Mouse (Mus musculus) urinary bladder, postnatal 4 days (tissue): ENCODE measurements around the gene Tepsin.
A peak's percentile ranks its signal among the peaks of the same experiment; 100 is the strongest.

Source experiments
- DNase-seq, 2 experiments: peaks; one replicate each; pipeline ENCODE4 v3.0.0; 2021 to 2022; ENCODE audit warnings: low spot score in 2 of 2

Gene Tepsin

DNA sequence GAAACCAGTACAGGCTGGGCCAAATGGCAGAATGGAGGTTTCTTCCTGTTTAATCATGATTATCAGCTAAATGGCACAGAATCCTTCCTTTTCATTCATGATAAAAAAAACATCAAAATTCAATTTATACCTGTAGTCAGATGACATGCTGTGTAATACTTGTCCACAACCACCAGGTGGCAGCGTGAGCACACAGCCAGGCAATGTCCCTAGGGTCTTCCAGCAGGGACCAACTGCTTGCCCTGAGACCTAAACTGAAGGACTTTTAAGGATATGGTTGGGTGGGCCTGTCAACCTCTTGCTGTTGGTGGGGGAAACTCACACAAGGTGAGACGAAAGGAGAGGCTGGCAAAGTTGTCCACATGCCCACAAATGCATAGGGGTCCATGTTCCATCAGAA lies 12.5 kb upstream of the Tepsin start:
- DNase-seq: no peak

DNA sequence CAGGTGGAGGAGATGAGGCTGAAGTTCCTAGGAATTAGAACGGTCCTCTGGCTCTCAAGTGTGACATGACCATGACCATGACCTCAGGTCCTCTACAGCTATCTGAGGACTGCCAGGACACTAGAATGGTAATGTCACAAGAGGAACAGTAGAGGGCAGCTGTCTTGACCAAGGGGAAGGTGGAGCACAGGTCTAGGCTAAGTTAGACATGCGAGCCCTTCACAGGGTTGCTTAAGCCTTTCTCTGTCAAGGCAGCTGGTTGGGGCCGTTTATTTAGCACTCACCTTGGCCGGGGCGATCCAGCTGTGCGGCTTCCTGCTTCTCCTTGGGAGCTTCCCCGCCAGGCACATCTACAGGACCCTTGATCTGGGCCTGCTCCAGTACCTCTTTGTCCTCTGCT lies 12.0 kb upstream of the Tepsin start:
- DNase-seq: no peak

DNA sequence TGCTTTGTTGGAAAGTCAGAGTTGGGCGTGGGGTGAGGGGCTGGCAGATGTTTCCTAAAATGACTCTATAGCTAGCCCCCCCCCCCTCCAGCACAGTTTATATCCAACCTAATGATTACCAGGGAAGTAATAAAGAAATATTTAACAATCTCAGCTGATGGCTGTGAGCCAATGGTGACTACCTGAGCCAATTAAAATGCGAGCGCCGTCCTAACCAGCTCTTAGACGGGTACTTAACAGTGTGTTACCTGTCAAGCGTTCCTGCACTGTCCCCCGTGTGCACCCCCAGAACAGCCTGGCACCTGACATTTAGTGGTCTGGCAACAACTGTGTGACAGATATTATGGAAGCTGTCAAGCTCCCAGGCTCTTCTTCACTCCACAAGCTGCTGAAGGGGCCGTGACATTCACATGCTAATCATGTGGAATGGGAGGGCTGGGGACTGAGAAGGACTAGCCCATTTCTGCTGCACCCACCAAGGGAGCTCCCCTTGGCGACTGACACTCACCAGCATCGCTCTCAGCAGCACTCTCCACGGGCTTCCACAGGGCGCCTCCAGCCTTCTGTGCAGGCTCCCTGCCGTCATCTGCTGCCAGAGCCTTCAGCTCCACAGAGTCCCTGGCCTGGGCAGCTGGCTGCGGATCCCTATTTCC lies 11.2 kb upstream of the Tepsin start:
- DNase-seq: no peak

DNA sequence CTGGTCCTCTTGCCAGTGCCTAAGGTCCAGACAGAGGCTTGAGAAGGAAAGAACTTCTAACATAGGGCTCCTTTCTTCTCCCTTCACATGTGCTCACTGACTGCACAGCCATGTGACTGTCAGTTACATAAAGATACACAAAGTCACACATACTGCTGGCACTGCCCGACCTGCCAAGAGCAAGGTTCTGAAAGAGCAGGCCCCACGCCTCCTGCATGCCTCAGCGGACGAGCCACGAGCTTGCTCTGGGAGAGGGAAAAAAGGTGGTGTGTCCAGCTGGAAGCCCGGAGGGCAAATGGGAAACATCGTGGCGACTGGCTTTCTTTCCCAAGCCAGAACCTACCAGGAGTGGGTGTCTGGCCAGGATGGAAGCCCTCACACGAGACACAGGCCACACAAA lies 9.3 kb upstream of the Tepsin start:
- no peak for DNase-seq

DNA sequence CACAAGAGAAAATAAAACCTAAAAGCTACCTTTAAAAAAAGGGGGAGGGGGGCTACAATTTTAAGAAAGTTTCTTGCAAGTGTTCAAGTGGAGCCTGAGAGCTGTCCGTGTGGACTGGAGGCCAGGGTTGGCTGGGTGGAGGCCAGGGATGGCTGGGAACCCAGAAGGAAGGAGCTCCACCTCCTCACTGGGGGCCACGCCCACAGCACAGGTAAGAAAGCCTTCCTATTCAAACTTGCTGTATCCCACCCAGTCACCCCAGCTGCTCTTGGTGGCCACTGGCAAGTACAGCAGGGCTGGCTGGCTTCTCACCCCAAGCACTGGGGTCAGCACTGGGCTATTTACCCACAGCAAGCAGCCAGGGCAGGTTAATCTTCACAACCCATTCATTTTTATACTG lies 8.5 kb upstream of the Tepsin start:
- no peak for DNase-seq

DNA sequence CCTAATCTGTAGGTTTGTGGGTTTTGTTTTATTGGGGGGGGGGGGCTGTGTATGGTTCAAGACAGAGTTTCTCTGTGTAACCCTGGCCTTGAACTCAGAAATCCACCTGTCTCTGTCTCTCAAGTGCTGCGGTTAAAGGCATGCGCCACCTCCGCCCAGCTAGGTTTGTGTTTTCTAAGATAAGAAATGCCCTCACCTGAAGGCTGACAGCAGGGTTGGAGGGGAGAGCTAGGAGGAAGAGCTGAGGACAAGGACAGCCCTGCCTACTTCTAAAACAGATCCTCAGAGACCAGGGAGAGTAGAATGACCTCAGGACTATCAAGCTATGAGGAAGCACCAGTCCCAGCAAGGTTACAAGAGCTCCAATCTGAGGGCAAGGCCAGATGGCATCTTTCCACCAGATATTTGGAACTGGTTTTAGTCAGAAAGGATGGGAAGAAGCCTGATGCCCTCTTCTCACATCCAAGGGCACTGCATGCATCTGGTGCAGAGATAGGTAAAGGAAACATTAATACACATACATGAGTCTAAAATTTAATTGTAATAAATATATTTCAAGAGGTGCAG lies 5.0 kb upstream of the Tepsin start:
- no peak for DNase-seq

DNA sequence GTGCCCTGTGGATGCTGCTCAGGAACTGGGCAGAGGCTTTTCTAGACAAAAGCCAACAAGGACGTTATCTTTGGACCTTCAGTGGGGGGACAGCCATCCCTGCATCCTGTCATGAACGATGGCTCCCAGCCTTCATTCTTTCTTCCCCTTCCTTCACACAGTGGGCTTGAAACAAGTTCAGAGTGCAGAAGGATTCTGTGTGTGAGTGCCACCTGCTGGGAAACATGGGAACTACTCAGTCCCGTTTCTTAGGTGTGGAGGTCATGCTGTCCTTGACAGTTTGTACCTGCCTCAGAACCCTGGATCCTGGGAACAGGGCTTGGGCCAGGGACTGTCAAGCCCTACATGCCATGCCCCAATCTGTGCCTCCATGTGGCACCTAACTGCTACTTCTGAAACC lies 2.5 kb upstream of the Tepsin start:
- peak in 1 of 2 experiments; percentile 68 for DNase-seq

DNA sequence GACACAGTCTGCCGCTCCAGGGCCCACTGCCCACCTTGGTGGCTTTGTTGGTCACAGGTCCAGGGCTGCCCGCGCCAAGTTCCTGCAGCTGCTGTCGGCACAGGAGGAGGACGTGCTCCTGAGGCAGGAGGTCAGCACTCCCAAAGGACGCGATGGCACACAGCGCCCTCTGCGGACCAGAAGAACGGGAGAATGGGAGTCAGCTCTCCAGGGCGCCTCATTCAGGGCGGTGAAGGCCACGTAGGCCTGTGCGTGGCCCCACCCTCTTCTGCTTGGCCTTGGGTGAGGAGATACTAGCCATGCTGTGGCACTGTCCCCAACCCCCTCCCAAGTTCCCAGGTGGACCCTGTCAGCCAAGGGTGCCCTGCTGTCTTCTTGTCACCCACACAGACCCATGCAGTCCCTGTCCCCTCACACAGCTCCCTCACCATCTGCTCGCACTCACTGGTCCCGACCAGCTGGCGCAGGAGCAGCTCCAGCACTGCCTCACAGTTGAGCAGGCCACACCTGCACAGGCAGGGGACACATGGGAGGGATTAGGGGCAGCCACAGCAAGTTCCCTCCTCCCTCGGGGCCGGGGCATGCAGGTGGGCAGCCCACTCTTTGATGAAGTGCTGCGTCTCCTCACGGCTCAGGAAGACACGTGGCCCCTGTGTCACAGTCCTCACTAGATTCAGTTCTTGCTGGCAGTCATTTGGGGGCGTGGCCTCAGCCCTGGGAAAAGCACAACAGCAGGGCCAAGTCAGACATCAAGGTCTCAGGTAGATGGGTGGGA lies 5.5 kb downstream of the Tepsin start:
- DNase-seq: no peak

DNA sequence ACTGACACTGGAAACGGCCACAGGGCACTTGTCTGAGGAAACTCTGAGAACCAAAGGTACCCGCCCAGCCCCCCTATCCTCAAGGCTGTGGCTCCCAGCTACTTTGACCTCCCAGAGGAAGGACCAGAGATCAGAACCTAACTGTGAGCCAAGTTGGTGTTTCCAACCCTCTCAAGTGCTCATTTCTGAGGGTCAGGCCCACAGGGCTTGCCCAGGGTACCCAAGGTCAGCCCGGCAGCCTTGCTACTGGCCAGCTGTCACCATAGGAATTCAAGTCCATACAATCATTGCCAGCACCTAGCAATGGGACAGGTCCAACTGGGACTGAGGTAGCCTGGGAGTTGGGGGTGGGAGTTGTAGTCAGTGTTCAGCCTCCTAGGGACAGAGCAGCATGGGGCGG lies 7.9 kb downstream of the Tepsin start:
- no peak for DNase-seq

DNA sequence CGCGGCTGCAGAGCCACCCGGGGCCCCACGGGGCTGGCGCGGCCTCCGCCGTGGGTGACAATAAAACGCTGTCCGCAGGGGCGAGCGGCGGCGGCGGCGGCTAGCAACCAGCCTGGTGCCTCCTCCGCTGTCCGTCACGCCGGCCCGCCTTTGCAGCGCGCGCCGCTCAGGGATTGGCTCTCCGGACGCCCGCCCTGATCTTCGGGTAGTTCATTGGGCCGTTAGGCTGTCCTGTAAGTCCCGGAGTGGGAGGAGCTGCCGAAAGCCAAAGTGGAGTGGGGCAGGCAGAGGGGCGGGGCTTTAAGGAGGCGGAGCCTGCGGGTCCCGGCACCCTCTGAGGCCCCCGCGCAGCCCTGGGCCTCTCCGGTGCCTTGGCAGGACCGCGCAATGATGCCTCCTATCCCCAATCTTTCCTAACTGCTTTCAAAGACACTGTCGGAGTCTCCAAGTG lies 11.8 kb downstream of the Tepsin start, which contains the start of gene Cep131:
Cep131 (minus strand) TSS at position 126 of the 451 bp plus-strand sequence.
- DNase-seq: peak; percentile 97 to 98

DNA sequence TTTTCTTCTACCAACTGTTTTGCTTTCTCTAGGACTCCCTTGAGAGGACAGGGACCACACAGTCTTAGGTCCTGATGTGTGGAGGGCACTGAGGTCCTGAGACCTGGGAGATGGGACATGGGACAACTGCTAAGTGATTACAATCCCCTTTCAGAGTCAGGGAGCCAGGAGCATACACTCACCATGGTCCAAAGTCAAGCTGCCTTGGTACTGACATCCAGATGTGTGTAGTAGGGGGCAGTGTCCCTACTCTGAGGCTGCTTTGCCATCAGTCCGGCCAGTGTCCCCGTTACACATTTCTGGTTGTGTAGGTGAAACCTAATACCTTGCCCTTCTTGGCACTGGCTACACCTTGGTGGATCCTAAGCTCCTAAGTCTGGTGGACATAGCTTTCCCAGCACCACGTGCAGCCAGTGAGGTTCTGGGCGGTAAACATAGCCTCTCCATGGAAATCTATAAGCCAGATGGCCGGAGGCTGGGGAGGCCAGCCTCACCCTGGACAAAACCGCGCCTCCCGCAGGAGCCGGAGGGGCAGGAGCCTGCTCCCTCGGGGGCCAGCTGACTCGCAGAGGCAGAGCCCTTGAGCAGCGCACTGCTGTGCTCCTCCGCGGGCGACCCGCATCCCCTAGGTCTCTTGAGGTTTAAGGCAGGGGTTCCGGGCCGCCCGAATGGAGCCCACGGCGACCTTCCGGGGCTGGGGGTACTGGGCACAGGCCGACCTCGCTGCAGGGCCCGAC lies 12.5 kb downstream of the Tepsin start:
- DNase-seq: peak in 1 of 2 experiments; percentile 45

DNA sequence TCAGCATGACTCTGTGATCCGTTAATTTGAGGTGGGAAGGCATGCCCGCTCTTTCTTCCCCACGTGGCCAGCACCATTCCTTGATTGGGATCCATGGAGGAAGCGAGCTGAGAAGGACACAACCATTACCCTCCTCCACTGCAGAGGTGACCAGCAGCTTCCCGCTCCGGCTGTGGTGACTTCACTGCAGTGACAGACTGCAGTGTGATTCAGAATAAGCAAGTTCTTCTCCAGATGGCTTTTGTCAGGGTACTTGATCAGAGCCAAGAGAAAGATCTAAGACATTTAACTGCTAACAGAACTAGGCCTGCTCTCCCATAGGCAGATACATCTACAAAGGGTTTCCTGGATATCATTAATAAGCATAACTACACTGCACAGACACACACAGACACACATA lies 18.2 kb downstream of the Tepsin start:
- DNase-seq: no peak

DNA sequence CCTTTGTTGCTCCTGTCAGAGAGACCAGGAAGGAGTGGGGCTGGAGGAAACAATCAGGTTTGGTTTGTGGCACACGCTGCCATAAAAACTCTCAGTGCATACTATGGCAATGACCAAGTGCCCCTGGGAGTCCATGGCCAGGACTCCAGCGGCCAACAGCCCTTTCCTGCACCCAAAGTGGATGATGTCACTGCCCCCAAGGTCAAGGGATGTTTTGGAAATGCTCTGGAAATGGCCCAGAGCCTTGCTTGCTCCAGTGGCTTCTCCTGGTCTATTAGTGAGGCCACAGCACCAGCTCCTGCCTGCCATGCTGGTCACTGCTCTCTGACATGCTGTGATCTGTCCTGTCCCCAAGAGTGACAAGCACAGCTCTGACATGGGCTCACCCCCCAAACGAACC lies 22.3 kb downstream of the Tepsin start:
- no peak for DNase-seq

DNA sequence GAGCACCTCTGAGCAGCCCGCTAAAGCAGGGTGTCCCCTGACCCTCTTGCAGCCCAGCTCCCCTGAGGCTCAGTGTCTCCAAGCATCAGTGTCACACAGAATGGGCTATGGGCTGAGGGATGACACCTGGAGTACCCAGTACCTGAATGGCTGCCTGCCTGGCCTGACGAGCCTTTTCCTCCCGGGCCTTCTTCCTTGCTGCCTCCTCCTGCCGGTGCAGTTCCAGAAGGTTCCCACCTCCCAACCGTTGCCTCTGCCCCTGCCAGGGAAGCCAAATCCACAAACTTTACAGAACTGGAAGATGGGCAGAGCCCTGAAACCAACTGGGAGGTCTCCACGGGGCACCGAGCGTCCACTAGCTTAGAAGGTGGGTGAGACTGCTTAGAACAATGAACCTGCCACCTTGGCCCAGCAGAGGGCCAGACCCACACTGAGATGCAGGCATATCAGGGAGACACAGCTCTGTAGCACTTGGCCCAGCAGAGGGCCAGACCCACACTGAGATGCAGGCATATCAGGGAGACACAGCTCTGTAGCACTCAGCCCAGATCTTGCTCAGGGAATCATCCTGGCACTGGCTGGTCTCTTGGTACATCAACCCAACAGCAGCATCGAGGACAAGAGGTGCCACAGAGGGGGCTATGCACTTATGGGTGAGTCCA lies 25.4 kb downstream of the Tepsin start:
- DNase-seq: no peak

DNA sequence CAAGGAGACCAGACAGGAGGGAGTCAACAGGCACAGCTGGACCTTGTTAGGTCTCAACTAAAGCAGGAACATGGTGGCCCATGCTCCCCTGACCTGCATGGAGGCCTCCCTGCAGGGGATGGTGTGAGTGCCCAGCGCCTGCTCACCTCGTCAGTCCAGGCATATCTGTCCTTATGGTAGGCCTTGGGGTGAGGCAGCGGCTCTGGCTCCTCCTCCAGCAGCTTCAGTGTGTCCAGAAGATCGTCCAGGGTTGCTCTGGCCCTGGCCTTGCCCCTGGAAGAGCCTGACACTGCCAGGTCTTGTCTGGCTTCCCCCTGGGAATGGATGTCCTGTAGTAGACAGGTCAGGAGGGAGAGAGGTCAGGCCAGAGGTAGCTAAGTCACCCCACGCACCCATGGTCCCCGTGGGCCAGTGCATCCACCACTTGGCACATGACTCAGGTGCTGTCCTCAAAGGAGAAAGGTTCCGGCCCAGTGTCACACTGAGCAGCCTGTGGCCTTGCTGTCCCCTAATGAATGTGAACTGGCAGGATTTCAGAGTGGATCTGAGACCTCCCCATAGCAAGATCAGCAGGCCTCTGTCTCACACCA lies 26.7 kb downstream of the Tepsin start:
- no peak for DNase-seq

DNA sequence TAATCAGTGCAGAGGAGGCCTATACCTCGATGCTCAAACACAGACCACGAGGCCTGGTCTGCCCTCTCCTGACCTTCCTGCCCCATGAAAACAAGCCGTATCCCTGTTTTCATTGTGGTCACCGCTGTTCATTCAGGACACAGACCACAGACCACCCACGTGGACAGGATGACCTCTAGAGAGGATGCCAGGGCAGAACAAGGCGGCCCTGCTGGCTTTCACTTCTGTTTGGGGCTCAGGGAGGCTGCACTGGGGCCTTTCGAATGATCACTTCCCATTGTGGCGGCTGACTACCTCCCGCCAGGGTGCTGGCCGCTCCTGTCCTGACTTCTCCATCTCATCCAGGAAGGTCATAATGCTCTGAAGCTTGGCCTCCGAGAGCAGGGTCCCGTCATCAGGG lies 27.5 kb downstream of the Tepsin start:
- no peak for DNase-seq

DNA sequence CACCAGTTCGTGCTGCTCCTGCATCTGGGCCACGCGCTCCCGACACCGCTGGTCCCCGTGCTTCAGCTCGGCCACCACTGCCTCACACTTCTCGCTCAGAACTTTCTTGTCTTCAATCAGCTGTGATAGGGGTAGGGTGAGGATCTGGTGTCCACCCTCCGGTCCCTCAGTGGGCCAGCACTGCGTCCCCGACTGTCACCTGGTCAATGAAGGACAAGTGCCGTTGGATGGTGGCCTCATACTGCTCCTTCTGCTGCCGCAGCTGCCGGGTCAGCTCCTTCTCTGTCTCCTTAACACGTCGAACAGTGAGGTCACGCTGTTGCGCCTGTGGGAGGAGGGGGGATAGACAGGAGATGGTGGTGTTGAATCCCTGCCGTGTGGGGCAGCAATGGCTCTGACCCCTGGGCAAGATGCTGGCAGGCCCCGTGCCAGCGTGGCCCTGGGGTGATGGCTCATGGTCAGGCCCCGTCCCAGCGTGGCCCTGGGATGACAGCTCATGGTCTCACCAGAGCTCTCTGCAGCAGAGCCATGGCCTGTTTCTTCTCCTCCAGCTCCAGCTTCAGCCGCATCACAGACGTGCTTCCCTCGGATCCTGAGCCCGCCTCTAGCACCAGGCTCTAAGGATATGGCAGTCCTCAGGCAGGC lies 28.1 kb downstream of the Tepsin start:
- no peak for DNase-seq

DNA sequence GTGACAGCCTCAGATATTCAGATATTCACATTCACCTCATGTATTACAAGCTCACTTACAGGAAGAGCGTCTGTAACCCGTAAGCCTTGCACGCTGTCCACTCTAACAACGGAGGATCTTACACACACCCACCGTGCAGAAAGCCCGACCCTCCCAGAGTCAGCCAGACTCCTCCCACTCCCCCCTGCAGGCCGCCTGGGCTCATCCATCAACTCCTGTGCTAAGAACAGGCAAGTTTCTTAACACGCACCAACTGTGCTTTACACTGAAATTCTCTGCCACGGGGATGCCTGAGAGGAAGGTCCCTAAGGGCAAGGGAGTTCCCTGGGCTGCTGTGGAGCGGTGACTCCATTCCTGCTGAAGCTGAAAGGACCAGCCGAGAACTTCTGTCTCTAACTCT lies 29.3 kb downstream of the Tepsin start:
- no peak for DNase-seq

DNA sequence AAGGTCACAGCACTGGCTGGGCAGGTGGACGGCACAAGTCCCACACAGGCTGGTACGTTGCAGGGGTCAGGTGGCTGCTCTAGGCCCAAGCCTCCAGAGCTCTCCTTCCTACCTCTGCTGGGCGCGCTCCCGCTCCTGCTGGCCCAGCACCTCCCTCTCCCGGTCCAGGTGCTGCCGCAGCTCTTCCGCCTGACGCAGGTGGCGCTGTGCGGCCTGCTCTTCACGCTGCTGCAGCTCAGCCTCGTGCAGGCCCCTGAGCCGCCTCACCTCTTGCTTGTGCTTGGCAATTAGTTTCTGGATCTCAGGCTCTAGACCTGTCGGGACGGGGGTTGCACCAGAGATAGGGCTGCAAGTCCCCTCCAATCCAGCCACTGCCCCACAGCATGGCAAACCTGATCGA lies 30.7 kb downstream of the Tepsin start:
- no peak for DNase-seq

DNA sequence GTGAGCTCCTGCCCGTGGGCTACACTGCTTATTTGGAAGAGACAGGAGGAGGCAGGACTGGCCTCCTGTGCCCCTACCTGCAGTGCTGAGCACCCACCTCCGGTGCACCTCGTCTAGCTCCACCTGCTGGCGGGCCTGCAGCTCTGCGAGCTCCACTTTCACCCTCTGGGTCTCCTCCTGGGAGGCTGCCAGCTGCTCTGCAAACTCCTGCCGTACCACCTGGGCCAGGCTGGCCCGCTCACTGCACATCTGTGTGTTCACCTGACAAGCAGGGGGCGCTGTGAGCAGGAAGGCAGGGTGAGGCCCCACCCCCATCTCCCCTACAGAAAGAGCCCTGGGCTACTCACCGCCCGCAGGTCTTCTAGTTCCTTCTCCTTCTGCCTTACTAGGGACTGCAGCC lies 33.2 kb downstream of the Tepsin start:
- DNase-seq: peak; percentile 55 to 79

DNA sequence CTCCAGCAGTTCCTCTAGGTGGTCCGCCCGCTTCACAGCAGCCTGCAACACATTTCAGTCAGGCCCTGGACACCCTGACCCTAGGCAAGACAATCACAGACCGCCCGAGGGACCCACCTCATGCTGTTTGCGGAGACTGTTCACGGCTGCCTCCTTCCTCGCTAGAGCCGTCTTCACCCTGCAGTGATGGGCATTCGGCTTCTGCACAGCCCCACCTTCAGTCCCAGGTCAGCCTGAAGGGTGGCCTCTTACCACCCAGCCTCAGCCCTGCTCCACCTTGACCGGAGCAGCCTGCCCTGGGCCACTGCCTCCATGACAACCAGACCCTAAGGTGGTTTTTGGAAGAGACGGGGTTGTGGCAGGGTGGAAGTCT lies 33.9 kb downstream of the Tepsin start:
- DNase-seq: no peak
